Mouse (Mus musculus) hindlimb bud, embryonic 11.5 days (tissue): ENCODE measurements around the gene 4930455H04Rik.

Source experiments
- DNase-seq: peaks from one replicate; pipeline ENCODE4 v3.0.0-alpha.2; 2012; ENCODE audit warnings: low read depth, low spot score; ENCODE audit errors: extremely low spot score

4930455H04Rik gene

DNA sequence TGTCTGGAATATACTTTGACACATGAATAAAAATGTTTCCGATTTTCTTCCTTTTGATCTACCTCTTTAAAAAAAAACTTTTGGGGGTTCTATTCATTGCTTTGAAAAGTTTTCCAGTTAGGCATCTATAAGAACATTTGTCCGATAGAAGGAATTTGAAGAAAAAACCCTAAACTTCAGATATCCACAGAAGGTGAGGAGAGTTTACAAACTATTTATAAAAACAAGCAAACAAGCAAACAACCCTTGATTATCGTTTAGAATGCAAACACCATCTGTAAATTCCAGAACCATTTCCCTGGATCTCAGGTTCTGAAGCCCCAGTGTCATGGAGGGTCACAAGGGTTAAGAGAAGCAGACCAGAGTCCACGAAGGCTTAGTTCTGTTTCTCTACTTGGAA, at the start of gene 4930455H04Rik:
Gene 4930455H04Rik, plus strand, starts transcription at position 301 of the 400 bp plus-strand sequence.
- DNase-seq, result no peak

- DNase-seq, result no peak
Measured at GRCm38 (mm10) chr3:116921535-116921934, 46.5 kb upstream of the 4930455H04Rik start.

- no peak for DNase-seq
Measured at GRCm38 (mm10) chr3:116923042-116923441, 45.0 kb upstream of the 4930455H04Rik start.

DNA sequence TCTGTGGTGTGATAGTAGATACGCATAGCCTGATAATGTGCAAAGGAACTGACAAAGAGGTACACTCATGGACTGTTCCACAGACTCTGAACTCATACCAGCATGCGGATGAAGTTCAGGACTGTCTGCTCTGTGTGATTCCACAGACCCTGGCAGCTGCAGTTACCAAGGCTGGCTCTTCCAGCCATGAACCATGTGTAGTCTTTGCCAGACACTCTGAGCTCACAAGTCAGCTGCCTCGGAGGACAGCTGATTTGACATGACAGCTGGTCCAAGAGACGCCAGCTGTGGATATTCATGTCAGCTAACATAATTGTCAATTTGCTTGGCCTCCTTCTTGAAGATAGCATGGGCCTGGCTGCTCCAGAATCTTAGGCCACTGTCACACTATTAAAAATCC, 39.1 kb upstream of the 4930455H04Rik start:
- DNase-seq, result no peak

- no peak for DNase-seq
Measured at GRCm38 (mm10) chr3:116933158-116933557, 34.9 kb upstream of the 4930455H04Rik start.

GRCm38 (mm10) chr3:116936934-116937691, 31.0 kb upstream of the 4930455H04Rik start:
- no peak for DNase-seq

GRCm38 (mm10) chr3:116940804-116941558, 27.1 kb upstream of the 4930455H04Rik start:
- DNase-seq, result no peak

DNA sequence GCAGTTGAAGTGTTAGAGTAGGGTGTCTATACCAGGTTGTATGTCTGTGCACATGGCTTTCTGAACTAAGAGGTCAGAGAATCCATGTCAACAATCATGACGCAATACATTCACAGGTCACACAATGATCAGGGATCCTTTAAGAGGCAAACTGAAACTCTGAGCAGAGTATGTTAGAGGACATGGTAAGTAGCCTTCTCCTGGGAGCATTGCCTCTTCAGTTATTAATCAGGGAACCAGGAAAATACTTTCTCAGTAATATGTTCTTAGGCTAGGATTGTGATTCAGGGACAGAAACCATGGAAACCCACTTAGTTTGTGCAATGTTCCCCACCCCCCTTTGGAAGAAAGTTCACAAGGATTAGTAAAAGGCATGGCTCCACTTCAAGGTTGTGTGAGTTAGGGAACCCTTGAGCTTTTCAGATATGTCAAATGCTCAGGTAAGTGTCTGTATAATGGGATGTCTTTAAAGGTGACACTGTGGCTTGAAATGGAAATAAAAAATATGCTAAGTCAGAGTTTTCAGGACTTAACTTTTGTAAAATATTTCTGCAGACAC, 26.4 kb upstream of the 4930455H04Rik start:
- DNase-seq, result no peak

GRCm38 (mm10) chr3:116942751-116943150, 25.3 kb upstream of the 4930455H04Rik start:
- DNase-seq, result no peak

- no peak for DNase-seq
Measured at GRCm38 (mm10) chr3:116943422-116943821, 24.6 kb upstream of the 4930455H04Rik start.

DNA sequence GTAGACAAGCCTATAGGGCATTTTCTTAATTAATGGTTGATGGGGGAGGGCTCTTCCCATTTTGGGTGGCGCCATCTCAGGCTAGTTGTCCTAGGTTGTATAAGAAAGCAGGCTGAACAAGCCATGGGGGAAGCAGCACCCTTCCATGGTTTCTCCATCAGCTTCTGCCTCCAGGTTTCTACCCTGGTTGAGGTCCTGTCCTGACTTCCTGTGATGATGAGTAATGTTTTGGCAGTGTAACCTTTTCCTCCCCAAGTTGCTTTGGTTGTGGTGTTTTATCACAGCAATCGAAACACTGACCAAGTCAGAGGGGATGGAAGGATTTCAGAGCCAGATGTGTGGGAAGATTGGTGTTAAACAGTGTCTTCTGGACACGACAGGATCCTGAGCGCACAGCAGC, 21.6 kb upstream of the 4930455H04Rik start:
- DNase-seq, result no peak

DNA sequence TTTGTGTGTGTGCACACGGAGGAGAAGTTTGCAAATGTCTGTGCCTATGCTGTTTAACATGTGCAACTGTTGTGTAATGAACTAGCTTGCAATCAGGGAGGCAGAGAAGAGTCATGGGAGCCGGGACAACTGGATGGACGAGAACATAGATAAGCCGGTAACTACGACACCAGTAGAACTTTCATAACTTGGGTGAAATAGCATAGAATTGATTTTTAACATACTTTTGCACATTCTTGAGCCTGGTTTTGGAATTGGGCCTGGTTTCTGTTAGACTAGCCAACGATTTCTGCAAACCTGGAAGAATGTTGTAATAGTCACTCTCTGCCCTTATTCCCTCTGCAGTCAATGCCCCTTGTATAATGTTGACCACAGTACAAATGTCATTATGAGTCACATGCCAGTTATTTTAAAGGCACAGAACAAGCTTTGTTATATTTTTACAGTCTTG, 17.4 kb upstream of the 4930455H04Rik start:
- DNase-seq, result no peak

GRCm38 (mm10) chr3:116951489-116951888, 16.6 kb upstream of the 4930455H04Rik start:
- DNase-seq, result no peak

- no peak for DNase-seq
Measured at GRCm38 (mm10) chr3:116952242-116952899, 15.7 kb upstream of the 4930455H04Rik start.

GRCm38 (mm10) chr3:116953366-116953765, 14.7 kb upstream of the 4930455H04Rik start:
- no peak for DNase-seq

DNA sequence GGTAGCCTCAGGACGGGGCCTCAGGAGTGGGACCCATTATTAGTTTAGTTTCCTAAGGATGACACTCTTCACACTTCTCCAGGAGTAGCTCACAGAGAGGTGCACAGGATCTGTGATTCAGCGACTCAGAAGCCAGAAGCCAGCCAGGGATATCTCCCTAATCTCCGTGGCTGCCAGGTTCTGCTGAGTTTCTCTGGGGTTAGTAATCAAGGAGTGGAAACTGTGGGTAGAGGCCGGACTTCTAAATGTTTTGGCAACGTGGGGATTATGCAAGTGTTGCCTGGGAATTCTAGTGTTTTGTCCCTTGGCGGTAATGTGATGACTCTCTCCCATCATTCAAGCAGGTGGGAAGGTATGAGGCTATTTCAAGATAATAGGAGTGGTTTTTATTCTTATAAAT, 13.0 kb upstream of the 4930455H04Rik start:
- DNase-seq, result no peak

GRCm38 (mm10) chr3:116960414-116960813, 7.7 kb upstream of the 4930455H04Rik start:
- no peak for DNase-seq

- no peak for DNase-seq
Measured at GRCm38 (mm10) chr3:116961354-116962142, 6.5 kb upstream of the 4930455H04Rik start.

- no peak for DNase-seq
Measured at GRCm38 (mm10) chr3:116963213-116963612, 4.9 kb upstream of the 4930455H04Rik start.

- no peak for DNase-seq
Measured at GRCm38 (mm10) chr3:116964426-116964825, 3.6 kb upstream of the 4930455H04Rik start.
